Mouse (Mus musculus): ENCODE measurements around the gene Naa20.

The Naa20 gene

GRCm38 (mm10) chr2:145952726-145953125, 50.8 kb downstream of the Naa20 start:
- no peak for DNase-seq

GRCm38 (mm10) chr2:145955844-145956243, 53.9 kb downstream of the Naa20 start:
- DNase-seq: no peak

GRCm38 (mm10) chr2:145956318-145956717, 54.4 kb downstream of the Naa20 start:
- DNase-seq: no peak

- no peak for DNase-seq
Observed at GRCm38 (mm10) chr2:145957450-145957849, 55.6 kb downstream of the Naa20 start.

GRCm38 (mm10) chr2:145958097-145958496, 56.2 kb downstream of the Naa20 start:
- no peak for DNase-seq

GRCm38 (mm10) chr2:145958551-145958950, 56.7 kb downstream of the Naa20 start:
- DNase-seq: no peak

GRCm38 (mm10) chr2:145961861-145962260, 60.0 kb downstream of the Naa20 start:
- DNase-seq: no peak
